Mouse (Mus musculus) liver, adult 2 months (tissue): ENCODE data around the gene Cd79a.

Experiments used
- CTCF ChIP-seq: fragments of 200-500 bp; IDR thresholded peaks from 2 replicates; pipeline ENCODE4 v1.5.1; 2011; ENCODE audit warnings: low read depth, low read length, control low read depth
- POLR2A ChIP-seq: fragments of 200-500 bp; IDR thresholded peaks from 2 replicates; pipeline ENCODE4 v1.6.1; 2011; ENCODE audit warnings: low read length, control low read depth; ENCODE audit not compliant: insufficient read depth; ENCODE audit errors: extremely low read depth

DNA sequence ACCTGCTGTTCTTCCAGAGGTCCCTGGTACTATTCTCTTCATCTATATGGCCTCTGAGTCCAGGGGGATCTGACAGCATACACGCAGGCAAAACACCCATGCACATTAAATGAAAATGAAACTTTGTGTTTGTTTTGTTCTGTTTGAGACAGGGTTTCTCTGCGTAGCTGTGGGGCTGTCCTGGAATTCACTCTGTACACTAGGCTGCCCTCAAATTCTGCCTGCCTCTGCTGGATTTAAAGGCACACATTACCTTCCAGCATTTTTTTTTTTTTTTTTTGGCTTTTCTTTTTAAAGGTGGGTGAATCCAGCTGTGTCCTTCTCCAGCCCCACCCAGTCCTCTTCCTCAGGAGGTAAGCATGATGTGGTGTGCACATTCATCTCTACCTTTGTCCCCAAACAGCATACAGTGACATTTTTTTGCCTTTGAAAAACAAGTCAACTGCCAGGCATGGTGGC lies 5.0 kb upstream of the Cd79a start:
- TF ChIP-seq POLR2A = no peak
- no peak for TF ChIP-seq CTCF
